Mouse (Mus musculus): Measurements from ENCODE around the gene Commd4.
"Not testable (repeated sequence)": the region's sequence is repeated elsewhere in the genome, so short reads cannot be mapped to it uniquely, and the experiment has no call there.

Gene Commd4

DNA sequence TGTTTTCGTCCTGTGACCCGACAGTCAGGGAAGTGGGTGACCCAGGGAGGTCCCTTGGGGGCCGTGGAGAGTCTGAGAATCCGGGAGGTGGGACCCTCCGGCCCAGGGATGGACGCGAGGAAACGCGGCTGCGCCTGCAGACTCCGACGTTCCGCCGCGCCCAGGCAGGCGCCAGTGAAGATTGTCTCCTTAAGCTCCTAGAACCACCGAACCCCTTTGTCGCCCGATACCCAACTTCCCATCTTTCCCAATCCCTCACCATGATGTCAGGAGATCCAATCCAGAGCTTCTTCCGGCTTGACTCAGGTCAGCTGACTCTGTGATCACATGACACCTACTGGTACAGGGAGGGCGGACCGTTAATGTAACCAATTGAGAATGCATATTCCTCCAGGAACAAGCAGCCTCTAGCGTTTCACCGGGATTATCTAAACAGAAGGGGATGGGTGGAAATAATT, at the start of gene Commd4:
TSS of gene Commd4 (minus strand) at position 319 of the 458 bp plus-strand sequence.
- DNase-seq: peak; percentile 85

DNA sequence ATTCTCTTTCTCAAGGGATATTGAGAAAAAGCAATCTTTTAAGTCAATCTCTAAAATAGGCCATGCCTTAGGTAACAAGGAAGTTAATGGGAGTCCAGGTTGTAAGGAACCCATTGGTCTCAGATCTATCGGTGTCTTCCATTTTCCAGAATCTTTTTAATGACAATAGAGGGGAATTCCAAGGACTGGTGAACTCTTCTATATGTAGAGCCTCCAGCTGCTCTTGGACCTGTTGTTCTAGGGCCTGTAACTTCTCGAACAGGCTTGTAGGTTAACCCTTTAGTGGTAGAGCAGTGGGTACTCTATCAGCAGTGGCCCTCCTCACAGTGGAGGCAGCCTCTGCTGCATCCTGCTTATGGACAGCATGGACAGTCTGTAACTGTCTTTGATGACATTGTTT, 48.8 kb upstream of the Commd4 start:
- DNase-seq: no peak

DNA sequence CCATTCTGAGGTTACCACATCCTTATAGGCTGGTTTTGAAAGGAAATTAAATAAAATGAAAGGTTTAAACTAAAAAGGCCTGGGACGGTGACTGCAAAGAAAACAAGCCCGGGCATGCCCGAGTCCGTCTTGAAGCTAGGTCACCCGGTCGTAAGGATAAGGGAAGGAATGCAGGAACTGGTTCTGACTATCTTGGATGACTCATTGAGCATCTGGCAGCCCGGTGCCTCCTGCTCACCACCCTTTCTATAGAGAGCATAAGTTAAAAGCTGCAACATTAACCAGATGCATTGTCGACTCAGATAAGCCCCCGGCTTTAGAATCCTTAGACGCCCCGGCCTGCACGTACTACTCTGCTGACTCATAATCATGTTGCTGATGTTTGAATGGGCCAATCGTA, 45.4 kb upstream of the Commd4 start:
- DNase-seq: not testable (repeated sequence)

DNA sequence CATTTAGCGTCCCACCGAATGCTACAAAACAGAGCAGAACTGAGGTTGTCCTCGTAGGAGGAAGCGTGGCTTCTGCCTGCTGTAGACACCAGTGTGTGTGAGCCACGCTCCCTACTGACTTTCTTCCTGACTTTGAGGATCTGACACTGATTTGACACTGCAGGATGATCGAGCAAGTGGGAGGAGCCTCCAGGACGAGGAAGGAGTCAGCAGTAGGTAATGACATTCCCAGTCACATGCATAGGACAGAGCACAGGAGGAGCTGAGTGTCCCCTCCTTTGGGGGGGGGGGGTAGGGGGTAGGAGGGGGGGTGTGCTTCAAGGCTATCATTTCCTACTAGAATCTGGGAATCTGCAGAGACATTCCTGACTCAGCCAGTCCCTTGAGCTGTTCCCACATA, 44.9 kb upstream of the Commd4 start:
- DNase-seq: no peak

DNA sequence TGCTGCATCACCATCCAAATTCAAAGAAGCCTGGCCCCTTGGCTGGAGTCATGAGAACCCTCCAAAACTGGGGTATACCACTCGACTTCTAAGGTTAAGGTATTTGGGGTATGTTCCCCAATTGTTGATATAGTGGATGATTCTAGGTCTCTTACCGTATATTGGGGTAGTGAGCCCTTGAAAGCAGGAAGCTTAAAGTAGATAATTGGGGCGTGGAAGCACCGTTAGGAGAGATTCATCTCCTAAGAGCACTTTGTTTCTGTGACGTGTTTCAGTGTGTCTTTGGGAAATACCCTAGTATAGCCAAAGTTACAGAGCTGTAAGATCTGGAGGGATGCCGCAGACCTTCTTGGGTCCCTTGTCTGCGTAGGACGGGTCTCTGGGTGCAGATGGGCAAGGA, 39.3 kb upstream of the Commd4 start:
- DNase-seq: no peak

DNA sequence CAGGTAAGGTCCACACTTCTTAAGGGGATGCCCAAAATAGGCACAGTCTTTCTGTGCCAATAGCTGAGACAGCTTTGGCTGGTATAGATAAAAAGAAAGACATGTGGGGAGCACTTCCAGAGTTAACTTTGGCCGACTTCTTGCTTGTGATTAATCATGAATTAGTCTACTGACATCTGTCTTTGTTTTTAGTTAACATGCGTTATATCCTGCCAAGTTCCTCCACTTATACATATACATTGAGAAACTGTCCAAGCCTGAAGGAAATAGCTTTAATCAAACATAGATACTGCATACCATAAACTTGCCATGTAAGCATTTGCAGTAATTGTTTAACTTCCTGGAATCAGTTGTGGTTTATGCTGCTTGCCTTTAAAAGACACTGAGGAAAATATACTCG, 38.6 kb upstream of the Commd4 start:
- DNase-seq: no peak

DNA sequence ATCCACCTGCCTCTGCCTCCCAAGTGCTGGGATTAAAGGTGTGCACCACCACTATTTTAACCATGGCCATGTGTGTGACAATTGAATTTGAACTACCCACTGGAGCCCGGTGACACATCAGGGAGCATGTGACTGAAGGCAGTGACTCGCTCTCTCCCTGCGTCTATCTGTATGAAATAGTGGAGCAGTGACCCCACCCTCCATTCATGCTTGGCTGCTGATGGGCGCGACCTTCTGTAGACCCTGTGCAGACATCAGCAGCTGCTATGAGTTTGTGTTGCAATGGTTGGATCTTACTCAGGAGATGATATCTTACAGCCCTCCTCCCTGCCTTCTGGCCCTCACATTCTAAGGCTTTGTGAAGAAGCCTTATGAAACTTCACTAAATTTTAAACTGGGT, 10.3 kb upstream of the Commd4 start:
- DNase-seq: no peak

DNA sequence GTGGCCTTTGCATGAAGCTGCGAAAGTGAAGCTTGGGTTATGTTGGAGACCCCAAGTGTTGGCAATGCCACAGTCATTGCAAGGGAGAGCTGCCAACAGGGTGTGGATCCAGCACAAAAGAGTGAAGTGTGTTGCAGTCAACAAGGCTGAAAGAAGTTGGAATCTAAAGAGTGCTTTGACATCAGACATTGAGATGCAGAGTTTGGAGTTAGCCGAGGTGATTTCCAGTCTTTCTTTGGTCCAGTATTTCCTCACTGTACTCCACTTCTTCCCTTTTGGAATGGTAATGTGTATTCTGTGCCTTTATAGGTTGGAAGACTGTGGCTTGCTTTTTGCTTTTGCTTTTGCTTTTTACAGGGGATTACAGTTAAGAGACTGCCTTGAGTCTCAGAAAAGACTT, 8.0 kb upstream of the Commd4 start:
- DNase-seq: no peak

DNA sequence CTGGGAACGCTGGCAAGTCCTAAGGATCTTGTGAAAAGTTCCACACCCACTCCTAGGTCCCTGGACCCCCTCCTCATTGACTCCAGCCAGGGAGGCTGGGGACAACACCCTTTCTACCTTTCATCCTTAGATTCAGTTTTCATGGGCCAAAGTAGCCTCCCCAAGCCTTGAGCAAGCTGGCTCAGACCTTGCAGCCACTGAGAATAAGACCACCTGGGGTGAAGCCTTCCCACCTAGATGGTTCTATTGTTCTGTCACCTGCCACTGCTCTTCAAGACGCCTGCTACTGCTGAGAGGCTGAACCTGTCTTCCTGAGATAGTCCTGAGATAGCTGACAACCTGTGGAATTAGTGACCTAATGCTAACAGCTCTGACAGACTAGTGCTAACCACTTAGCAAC, 5.0 kb upstream of the Commd4 start:
- DNase-seq: no peak

DNA sequence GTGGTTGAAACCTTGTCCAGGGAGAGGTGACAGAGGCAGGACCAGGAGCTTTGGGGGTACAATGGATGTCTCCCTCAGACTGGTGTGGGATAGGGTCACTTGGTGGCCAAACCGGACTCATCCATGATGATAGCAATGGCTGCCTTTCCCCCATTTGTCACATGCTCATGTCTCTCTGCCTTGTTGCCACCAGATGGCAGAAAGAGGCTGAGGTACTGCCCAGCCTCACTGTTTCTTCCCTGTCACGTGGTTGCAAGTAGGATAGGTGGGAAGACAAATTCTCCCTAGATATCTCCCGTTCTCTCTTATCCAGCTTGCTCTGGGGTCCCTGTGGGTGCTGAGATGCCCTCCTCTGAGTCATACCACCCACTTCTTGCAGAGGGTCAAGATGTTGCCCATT, 4.4 kb upstream of the Commd4 start:
- DNase-seq: no peak

DNA sequence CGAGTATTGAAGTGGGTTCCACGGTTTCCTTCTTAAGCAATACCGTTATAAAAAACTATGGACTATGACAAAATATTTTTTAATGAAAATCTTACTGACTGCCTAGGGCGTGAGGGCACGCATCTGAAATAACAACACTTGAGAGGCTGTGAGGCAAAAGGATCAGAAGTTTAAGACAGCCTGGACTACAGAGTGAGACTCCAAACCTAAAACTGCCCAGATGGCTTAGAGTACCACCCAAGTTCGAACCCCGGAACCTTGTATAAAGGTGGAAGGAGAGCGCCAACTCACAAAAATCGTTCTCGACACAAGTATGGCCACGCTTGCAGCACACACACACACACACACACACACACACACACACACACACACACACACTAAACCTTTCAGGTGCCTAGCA, 375 bp upstream of the Commd4 start:
- no peak for DNase-seq

DNA sequence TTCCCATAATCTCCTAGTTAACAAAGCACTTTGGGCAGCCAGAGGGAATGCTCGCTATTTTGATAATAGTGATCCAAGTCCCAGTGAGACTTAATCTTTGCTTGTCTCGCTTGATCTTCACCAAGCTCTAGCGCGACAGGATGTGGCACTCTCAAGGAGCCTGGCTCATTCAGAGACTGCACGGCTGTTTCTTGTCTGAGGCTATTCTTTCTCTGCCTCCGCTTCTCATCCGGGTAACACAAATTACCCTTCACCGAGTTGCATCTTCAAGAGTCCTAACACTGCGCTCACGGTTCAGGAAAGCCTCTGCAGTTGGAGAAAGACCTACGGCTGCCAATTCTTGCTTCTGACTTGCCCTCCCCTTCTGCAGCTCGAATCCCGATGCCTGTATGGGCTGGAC, 632 bp downstream of the Commd4 start:
- no peak for DNase-seq

DNA sequence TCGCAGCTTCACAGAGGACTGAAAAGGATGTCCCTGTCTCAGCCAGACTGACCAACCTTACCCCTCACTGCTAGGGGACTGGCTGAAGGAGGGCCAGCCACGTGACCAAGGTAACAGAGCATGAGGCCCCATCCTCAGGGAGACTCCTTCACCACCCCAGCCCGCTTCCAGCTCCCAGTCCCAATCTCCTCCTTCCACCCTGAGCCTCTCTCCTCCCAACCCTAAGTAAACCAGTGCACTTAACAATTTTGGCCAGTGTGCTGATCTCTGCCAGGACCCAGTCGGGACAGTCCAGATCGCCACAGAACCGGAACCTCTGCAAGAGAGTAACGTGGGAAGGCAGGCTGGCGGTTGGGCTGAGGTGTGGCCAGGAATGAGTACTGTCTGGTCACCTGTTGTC, 1.3 kb downstream of the Commd4 start:
- no peak for DNase-seq

DNA sequence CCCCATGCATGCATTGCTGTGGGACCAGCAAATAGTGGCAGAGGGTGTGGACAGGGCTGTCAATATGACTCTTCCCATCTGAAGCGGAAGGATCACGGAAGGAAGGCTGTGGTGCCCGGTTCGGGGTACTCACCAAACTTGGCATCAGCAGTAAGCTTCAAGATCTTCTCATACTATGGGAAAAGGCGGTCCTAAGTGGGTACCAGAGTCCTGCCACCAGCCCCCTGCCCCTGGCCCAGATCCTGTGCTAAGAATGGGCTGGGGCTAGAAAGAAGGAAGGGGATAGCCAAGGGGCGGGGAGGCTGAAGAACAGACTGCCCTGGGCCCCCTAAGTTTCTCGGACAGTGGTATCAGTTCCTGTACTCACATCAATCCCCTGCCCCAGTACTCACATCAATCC, 1.7 kb downstream of the Commd4 start:
- no peak for DNase-seq

DNA sequence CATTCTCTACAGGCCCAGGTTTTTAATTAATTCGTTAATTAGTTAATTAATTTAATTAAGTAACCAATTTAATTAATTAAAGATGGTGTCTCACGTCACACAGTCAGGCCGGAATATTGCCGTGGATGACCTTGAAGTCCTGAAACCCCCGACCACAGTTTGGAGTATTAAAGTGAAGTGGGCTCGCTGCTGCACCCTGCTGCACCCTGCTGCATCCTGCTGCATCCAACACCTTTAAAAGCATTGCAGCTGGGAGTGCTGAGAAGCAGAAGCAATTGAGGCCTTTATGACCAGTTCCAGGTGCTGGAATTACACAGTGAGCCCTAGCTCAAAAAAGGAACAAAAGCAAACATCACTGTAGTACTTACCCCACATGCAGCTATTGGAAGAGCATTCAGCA, 5.8 kb downstream of the Commd4 start:
- DNase-seq: no peak

DNA sequence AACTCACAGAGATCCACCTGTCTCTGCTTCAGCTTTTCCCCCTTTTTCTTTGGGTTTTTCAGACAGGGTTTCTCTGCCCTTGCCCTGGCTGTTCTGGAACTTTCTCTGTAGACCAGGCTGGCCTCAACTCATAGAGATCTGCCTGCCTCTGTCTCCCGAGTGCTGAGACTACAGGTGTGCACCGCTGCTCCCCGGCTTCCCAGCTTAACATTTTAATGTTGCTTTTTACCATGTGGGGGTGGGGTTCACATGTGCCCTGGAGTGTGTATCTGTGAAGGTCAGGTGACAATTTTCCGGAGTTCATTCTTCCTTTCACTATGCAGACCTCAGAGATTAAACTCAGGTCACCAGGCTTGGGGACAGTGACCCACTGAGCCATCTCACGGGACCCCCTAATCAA, 7.9 kb downstream of the Commd4 start:
- DNase-seq: no peak

DNA sequence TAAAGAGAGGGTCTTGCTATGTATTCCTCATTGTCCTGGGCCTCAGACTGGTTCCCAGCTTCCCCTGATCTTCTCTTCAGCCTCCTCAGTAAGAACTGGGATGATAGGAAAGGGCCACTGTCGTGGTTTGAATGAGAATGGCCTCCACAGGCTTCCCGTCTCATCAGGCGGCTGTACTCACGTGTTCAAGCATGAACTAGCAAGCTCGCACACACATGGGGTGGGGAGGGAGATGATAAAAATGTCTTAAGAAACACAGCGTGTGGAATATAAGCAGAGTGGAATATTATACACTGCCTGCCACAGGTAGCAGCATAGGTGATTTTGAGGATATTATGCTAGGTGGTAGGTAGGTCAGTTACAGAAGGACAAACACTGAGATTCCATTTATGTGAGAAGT, 9.1 kb downstream of the Commd4 start:
- DNase-seq: no peak

DNA sequence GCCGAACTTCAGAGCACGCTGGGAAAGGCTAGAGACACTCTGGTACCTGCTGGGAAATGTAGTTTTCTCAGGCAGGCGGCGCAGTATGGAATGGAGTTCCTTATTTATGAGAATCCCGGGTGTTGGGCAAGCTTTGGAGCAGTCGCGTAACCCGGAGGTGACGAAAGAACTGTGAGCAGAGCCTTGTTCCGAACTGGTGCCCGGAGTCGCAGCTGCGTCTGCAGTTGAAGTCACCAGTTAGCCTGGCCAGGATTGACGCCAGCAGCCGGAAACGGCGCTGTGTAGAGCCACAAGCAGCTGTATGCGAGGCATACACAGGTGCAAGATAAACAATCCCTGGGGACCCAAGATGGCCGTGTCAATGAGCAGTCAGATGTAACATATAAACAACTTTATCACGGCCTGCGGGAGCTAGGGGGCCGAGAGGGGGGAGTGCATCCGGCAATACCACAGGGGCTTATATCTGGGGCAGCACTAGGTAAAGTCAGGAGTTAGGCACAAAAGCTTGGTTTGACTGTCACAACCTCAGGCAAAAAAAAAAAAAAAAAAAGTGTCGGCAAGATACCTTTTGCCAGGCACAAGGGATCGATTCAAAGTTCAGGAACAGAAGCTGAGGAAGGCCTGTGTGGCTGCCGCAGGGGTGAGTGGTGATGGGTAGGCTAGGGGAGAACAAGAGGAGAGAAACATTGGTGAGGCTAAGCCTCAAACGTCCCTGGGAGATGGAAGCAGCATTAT, 9.8 kb downstream of the Commd4 start, which contains the start of gene Neil1:
TSS of gene Neil1 (minus strand) at position 162 of the 735 bp plus-strand sequence.
- DNase-seq: peak; percentile 89

DNA sequence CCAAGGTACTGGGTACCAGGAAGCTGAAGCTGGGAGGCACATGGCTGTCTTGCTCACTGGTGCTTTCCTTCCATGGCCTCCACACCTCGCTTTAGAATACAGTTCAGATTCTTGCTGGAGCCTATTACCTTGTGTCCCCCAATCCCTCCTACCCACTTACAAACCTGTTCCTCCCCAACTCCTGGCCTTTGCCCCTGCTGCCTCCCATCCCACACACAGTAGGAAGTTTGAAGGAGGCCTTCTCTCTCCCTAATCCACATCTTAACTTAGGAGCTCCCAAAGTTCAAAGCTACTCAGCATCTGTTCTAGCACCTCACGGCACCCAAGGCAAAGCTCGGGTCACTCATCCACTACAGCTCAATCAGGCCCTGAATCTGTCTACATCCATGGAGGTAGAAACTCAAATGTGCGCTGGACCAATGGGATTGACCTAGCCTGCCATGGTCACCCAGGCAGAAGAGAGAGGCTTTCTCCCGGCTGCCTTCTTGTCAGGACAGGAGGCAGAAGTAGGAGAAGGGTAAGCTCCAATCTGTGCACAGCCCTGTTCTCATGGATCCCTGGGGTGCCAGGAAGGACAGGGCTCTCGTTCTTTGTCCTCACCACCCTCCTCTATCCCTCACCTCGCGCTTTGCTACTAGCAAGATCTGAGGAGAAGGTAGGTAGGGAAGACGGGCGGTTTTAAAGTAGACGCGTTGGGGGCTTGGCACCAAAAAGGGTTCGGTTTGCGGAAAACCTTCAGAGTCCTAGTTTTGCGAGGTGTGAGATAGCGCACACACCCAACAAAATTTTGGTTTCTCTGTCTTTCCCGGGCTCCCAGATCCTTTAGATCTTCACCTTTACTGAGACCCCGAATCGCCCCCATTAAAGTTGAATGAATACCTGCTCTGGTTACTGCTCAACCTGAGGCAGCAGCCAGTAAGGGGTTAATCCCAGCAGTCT, 10.7 kb downstream of the Commd4 start:
- no peak for DNase-seq

DNA sequence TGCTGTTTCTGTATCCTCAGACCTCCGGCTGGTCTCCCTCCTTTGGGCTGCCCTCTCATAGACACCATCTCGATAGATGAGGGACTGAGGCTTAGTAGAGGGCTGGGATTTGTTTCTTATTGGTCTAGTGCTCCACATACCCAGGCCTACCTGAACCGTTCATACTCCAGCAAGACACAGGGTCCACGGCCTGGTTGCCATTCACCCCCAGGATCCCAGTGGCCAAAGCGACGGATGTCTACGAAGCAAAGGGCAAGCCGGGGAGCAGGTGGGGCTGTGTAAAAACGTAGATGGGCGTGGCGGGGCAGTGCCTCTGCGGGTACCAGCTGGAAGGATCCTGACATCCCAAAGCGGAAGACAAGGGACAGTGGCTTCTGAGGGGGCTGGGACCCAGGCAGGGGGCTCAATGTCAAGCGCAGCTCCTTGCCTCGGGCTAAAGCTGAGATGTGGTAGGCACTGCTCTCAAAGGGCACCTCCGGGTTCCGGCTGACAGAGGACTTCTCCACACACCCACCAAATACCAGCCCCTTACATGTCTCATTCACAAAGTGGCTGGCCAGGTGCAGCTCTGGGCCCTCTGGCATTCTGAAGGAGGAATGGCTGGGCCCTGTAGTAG, 11.6 kb downstream of the Commd4 start:
- DNase-seq: no peak

DNA sequence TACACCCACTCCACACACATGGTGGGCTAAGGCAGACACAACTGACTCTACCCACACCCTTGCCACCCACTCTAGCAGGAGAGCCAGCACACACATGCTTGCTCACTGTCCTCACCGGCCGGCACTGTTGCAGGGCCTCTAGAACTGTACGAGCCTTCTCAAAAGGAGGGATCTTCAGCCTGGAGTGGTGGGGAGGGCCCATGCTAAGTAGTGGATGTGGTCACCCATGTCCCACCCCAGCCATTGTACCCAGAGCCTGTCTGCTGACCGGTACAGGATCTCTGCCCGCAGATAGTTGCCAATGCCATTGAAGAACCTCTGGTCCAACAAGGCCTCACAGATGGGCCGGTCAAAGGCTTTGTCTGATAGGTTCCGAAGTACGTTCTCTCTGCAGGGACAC, 13.3 kb downstream of the Commd4 start:
- no peak for DNase-seq

DNA sequence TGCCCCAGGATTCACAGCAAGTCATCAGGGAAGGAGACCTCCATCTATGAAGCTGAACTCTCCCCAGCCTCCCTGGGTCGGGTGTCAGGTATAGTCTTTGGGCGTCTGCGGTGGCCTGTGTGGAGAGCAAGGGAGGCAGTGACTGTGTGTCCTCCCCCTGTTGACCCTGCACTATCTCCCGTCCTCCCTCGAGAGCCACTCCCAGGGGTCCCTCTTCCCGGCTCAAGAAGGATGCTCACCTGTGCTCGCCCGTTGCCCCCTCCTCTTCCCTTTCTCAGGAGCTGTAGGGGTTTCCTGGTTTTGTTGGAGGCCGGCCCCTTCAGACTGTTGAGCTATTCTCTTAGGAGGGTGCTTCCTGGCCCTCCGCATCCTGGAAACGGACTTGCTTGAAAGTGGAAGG, 14.9 kb downstream of the Commd4 start:
- DNase-seq: no peak

All from right cerebral cortex, postnatal 25 days (tissue).